Mouse (Mus musculus) urinary bladder, postnatal 4 days (tissue): ENCODE data around the gene Gm10720.
"Not testable (repeated sequence)": the region's sequence is repeated elsewhere in the genome, so short reads cannot be mapped to it uniquely, and the experiment has no call there.

Experiments
- DNase-seq, 2 experiments: peaks; one replicate each; pipeline ENCODE4 v3.0.0; 2021 to 2022; ENCODE audit warnings: low spot score in 2 of 2

Gene Gm10720

DNA sequence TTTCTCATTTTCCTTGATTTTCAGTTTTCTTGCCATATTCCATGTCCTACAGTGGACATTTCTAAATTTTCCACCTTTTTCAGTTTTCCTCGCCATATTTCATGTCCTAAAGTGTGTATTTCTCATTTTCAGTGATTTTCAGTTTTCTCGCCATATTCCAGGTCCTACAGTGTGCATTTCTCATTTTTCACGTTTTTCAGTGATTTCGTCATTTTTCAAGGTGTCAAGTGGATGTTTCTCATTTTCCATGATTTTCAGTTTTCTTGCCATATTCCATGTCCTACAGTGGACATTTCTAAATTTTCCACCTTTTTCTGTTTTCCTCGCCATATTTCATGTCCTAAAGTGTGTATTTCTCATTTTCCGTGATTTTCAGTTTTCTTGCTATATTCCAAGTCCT is 10.2 kb downstream of the Gm10720 start:
- peak; percentile 91 to 95 for DNase-seq

DNA sequence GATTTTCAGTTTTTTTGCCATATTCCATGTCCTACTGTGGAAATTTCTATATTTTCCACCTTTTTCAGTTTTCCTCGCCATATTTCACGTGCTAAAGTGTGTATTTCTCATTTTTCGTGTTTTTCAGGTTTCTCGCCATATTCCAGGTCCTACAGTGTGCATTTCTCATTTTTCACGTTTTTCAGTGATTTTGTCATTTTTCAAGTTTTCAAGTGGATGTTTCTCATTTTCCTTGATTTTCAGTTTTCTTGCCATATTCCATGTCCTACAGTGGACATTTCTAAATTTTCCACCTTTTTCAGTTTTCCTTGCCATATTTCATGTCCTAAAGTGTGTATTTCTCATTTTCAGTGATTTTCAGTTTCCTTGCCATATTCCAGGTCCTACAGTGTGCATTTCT is 10.7 kb downstream of the Gm10720 start:
- DNase-seq = not testable (repeated sequence)

DNA sequence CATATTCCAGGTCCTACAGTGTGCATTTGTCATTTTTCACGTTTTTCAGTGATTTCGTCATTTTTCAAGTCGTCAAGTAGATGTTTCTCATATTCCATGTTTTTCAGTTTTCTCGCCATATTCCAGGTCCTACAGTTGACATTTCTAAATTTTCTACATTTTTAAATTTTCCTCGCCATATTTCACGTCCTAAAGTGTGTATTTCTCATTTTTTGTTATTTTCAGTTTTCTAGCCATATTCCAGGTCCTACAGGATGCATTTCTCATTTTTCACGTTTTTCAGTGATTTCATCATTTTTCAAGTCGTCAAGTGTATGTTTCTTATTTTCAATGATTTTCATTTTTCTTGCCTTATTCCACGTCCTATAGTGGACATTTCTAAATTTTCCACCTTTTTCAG is 11.3 kb downstream of the Gm10720 start:
- not testable (repeated sequence) for DNase-seq

DNA sequence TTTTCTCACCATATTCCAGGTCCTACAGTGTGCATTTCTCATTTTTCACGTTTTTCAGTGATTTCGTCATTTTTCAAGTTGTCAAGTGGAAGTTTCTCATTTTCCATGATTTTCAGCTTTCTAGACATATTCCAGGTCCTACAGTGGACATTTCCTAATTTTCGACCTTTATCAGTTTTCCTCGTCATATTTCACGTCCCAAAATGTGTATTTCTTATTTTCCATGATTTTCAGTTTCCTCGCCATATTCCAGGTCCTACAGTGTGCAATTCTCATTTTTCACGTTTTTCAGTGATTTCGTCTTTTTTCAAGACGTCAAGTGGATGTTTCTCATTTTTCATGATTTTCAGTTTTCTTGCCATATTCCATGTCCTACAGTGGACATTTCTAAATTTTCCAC is 11.7 kb downstream of the Gm10720 start:
- not testable (repeated sequence) for DNase-seq

DNA sequence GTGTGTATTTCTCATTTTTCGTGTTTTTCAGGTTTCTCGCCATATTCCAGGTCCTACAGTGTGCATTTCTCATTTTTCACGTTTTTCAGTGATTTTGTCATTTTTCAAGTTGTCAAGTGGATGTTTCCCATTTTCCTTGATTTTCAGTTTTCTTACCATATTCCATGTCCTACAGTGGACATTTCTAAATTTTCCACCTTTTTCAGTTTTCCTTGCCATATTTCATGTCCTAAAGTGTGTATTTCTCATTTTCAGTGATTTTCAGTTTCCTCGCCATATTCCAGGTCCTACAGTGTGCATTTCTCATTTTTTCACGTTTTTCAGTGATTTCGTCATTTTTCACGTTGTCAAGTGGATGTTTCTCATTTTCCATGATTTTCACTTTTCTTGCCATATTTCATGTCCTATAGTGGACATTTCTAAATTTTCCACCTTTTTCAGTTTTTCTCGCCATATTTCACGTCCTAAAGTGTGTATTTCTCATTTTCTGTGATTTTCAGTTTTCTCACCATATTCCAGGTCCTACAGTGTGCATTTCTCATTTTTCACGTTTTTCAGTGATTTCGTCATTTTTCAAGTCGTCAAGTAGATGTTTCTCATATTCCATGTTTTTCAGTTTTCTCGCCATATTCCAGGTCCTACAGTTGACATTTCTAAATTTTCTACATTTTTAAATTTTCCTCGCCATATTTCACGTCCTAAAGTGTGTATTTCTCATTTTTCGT is 14.0 kb downstream of the Gm10720 start:
- peak; percentile 67 to 74 for DNase-seq

DNA sequence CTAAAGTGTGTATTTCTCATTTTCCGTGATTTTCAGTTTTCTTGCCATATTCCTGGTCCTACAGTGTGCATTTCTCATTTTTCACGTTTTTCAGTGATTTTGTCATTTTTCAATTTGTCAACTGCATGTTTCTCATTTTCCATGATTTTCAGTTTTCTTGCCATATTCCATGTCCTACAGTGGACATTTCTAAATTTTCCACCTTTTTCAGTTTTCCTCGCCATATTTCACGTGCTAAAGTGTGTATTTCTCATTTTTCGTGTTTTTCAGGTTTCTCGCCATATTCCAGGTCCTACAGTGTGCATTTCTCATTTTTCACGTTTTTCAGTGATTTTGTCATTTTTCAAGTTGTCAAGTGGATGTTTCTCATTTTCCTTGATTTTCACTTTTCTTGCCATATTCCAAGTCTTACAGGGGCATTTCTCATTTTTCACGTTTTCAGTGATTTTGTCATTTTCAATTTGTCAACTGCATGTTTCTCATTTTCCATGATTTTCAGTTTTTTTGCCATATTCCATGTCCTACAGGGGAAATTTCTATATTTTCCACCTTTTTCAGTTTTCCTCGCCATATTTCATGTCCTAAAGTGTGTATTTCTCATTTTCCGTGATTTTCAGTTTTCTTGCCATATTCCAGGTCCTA is 15.3 kb downstream of the Gm10720 start:
- DNase-seq = not testable (repeated sequence)

DNA sequence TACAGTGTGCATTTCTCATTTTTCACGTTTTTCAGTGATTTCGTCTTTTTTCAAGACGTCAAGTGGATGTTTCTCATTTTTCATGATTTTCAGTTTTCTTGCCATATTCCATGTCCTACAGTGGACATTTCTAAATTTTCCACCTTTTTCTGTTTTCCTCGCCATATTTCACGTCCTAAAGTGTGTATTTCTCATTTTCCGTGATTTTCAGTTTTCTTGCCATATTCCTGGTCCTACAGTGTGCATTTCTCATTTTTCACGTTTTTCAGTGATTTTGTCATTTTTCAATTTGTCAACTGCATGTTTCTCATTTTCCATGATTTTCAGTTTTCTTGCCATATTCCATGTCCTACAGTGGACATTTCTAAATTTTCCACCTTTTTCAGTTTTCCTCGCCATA is 18.8 kb downstream of the Gm10720 start, which contains the start of gene Gm17535:
Gene Gm17535, plus strand, starts transcription at position 301 of the 400 bp plus-strand sequence.
- not testable (repeated sequence) for DNase-seq

DNA sequence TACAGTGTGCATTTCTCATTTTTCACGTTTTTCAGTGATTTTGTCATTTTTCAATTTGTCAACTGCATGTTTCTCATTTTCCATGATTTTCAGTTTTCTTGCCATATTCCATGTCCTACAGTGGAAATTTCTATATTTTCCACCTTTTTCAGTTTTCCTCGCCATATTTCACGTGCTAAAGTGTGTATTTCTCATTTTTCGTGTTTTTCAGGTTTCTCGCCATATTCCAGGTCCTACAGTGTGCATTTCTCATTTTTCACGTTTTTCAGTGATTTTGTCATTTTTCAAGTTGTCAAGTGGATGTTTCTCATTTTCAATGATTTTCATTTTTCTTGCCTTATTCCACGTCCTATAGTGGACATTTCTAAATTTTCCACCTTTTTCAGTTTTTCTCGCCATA is 21.1 kb downstream of the Gm10720 start, which contains the start of gene Gm10715:
Gene Gm10715, plus strand, starts transcription at position 301 of the 400 bp plus-strand sequence.
- not testable (repeated sequence) for DNase-seq

DNA sequence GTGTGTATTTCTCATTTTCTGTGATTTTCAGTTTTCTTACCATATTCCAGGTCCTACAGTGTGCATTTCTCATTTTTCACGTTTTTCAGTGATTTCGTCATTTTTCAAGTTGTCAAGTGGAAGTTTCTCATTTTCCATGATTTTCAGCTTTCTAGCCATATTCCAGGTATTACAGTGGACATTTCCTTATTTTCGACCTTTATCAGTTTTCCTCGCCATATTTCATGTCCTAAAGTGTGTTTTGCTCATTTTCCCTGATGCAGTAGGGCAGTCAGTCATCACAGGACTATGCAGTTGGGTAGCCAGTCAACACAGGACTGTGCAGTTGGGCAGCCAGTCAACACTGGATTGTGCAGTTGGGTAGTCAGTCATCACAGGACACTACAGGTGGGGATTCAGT is 22.7 kb downstream of the Gm10720 start:
- not testable (repeated sequence) for DNase-seq
